Mouse (Mus musculus): ENCODE results near the gene Nr4a2. TPM values are rescaled to one million over a fixed set of nuclear protein-coding genes. Genes with fewer than 3 reads are reported as not detected.

The Nr4a2 gene
- polyA plus RNA-seq, 1 experiment from 2014 or later, result 8.4 TPM

GRCm38 (mm10) chr2:57072452-57072851 is 51.4 kb downstream of the Nr4a2 start:
- whole genome bisulfite sequencing, result 77% methylated on average over 9 of the region's 9 CpGs
- ATAC-seq (ENCODE audit: insufficient number of reproducible peaks, insufficient read depth, low FRiP score, low TSS enrichment), result no peak
- H3K4me1 ChIP-seq, result no peaks in the 10 kb centered on the region
- no peaks in the 10 kb centered on the region for H3K27me3 ChIP-seq
- no peaks in the 10 kb centered on the region for H3K36me3 ChIP-seq
- no peak overlapping the region for H3K27ac ChIP-seq
- H3K9ac ChIP-seq, result no peak overlapping the region
- no peaks in the 10 kb centered on the region for H3K9me3 ChIP-seq
- no peak overlapping the region for H3K4me2 ChIP-seq (replicated peaks)
- H3K4me3 ChIP-seq, result no peak overlapping the region

- H3K27me3 ChIP-seq, result no peaks in the 10 kb centered on the region
- no peaks in the 10 kb centered on the region for H3K9me3 ChIP-seq
- no peaks in the 10 kb centered on the region for H3K4me1 ChIP-seq
- H3K4me3 ChIP-seq, result no peak overlapping the region
- ATAC-seq (ENCODE audit: insufficient number of reproducible peaks, insufficient read depth, low FRiP score, low TSS enrichment), result no peak
- H3K27ac ChIP-seq, result no peak overlapping the region
- 57% methylated on average over 1 of the region's 1 CpGs for WGBS
- no peak overlapping the region for H3K9ac ChIP-seq
- no peak overlapping the region for H3K4me2 ChIP-seq (replicated peaks)
- no peaks in the 10 kb centered on the region for H3K36me3 ChIP-seq
These were observed 60.3 kb downstream of the Nr4a2 start for GRCm38 (mm10) chr2:57063480-57063879.

Other genes with a start within 250 kb of the Nr4a2 start
- 17.9 and 18.3 TPM in 2 replicates for gene Gpd2, start 113.6 kb upstream of the Nr4a2 start, polyA plus RNA-seq (2016; fragmentation: Nextera tagmentation; extraction: Ambion mirVana)